Mouse (Mus musculus): Measurements from ENCODE around the gene Lrrc73. TPM values are rescaled to one million over a fixed set of nuclear protein-coding genes. Genes with fewer than 3 reads are reported as not detected.

Lrrc73 gene
- polyA plus RNA-seq, 1 experiment from 2014 or later: 0.62 TPM

GRCm38 (mm10) chr17:46252571-46253451, 520 bp upstream of the Lrrc73 start:
- Histone ChIP-seq H3K9ac (ENCODE audit: low read depth, low read length) (peak overlapping the region; percentile 66; the same call in 1 of the 2 replicates), H3K27me3 (replicated peaks; ENCODE audit: control insufficient read depth, insufficient read depth, low read length) (peaks cover 17% of the 10 kb centered on the region), H3K4me1 (replicated peaks; ENCODE audit: control insufficient read depth, insufficient read depth, low read length) (peaks cover 23% of the 10 kb centered on the region), H3K27ac (ENCODE audit: low read depth, low read length) (no peak overlapping the region), H3K4me3 (ENCODE audit: low read depth, low read length) (peak overlapping the region; percentile 68), H3K9me3 (ENCODE audit: control insufficient read depth, low read length) (no peaks in the 10 kb centered on the region), H3K36me3 (ENCODE audit: control insufficient read depth, insufficient read depth, low read length) (peaks cover 33% of the 10 kb centered on the region), H3K4me2 (peak overlapping the region; percentile 99)
- ATAC-seq (replicated peaks; ENCODE audit: low FRiP score) (no peak), DNase-seq (ENCODE audit: low spot score) (no peak)
- 46% methylated on average over 14 of the region's 14 CpGs for WGBS

- DNase-seq (ENCODE audit: low spot score) (peak; percentile 66), ATAC-seq (replicated peaks; ENCODE audit: low FRiP score) (0 out of 2 replicates have a peak, but pooled peaks have one; percentile 1)
- Histone ChIP-seq H3K4me2 (peak overlapping the region; percentile 99), H3K4me1 (replicated peaks; ENCODE audit: control insufficient read depth, insufficient read depth, low read length) (peaks cover 22% of the 10 kb centered on the region), H3K27me3 (replicated peaks; ENCODE audit: control insufficient read depth, insufficient read depth, low read length) (peaks cover 17% of the 10 kb centered on the region), H3K4me3 (ENCODE audit: low read depth, low read length) (peak overlapping the region; percentile 68), H3K27ac (ENCODE audit: low read depth, low read length) (no peak overlapping the region), H3K9me3 (ENCODE audit: control insufficient read depth, low read length) (no peaks in the 10 kb centered on the region), H3K9ac (ENCODE audit: low read depth, low read length) (peak overlapping the region; percentile 66; the same call in 1 of the 2 replicates), H3K36me3 (ENCODE audit: control insufficient read depth, insufficient read depth, low read length) (peaks cover 43% of the 10 kb centered on the region)
- under 1% methylated on average over 48 of the region's 54 CpGs for WGBS
Observed at GRCm38 (mm10) chr17:46254106-46254505, 775 bp downstream of the Lrrc73 start.

GRCm38 (mm10) chr17:46255147-46255546, 1.8 kb downstream of the Lrrc73 start:
- 38% methylated on average over 6 of the region's 6 CpGs for WGBS
- ATAC-seq (replicated peaks; ENCODE audit: low FRiP score) (no peak), DNase-seq (ENCODE audit: low spot score) (no peak)
- Histone ChIP-seq H3K9me3 (ENCODE audit: control insufficient read depth, low read length) (no peaks in the 10 kb centered on the region), H3K27ac (ENCODE audit: low read depth, low read length) (no peak overlapping the region), H3K4me1 (replicated peaks; ENCODE audit: control insufficient read depth, insufficient read depth, low read length) (peaks cover 17% of the 10 kb centered on the region), H3K36me3 (ENCODE audit: control insufficient read depth, insufficient read depth, low read length) (peaks cover 41% of the 10 kb centered on the region), H3K27me3 (replicated peaks; ENCODE audit: control insufficient read depth, insufficient read depth, low read length) (peaks cover 17% of the 10 kb centered on the region), H3K4me3 (ENCODE audit: low read depth, low read length) (no peak overlapping the region), H3K4me2 (no peak overlapping the region), H3K9ac (ENCODE audit: low read depth, low read length) (no peak overlapping the region)

GRCm38 (mm10) chr17:46258279-46259053, 5.1 kb downstream of the Lrrc73 start:
- no peak for DNase-seq (ENCODE audit: low spot score)
- Histone ChIP-seq H3K9me3 (ENCODE audit: control insufficient read depth, low read length) (no peaks in the 10 kb centered on the region), H3K27ac (ENCODE audit: low read depth, low read length) (no peak overlapping the region), H3K4me3 (ENCODE audit: low read depth, low read length) (no peak overlapping the region), H3K9ac (ENCODE audit: low read depth, low read length) (no peak overlapping the region), H3K27me3 (replicated peaks; ENCODE audit: control insufficient read depth, insufficient read depth, low read length) (peaks cover 17% of the 10 kb centered on the region), H3K4me2 (no peak overlapping the region), H3K36me3 (ENCODE audit: control insufficient read depth, insufficient read depth, low read length) (peaks cover 40% of the 10 kb centered on the region), H3K4me1 (replicated peaks; ENCODE audit: control insufficient read depth, insufficient read depth, low read length) (peaks cover 11% of the 10 kb centered on the region)
- WGBS: 78% methylated on average over 30 of the region's 30 CpGs
- ATAC-seq (replicated peaks; ENCODE audit: low FRiP score): no peak

- H3K4me1 ChIP-seq (replicated peaks; ENCODE audit: control insufficient read depth, insufficient read depth, low read length): peaks cover 5% of the 10 kb centered on the region; the same call in 1 of the 2 replicates
- no peak overlapping the region for H3K4me2 ChIP-seq
- WGBS: 90% methylated on average over 17 of the region's 17 CpGs
- no peak for ATAC-seq (replicated peaks; ENCODE audit: low FRiP score)
- H3K36me3 ChIP-seq (ENCODE audit: control insufficient read depth, insufficient read depth, low read length): peaks cover 47% of the 10 kb centered on the region
- H3K9me3 ChIP-seq (ENCODE audit: control insufficient read depth, low read length): no peaks in the 10 kb centered on the region
- no peak overlapping the region for H3K27ac ChIP-seq (ENCODE audit: low read depth, low read length)
- peaks cover 8% of the 10 kb centered on the region for H3K27me3 ChIP-seq (replicated peaks; ENCODE audit: control insufficient read depth, insufficient read depth, low read length)
- no peak for DNase-seq (ENCODE audit: low spot score)
- no peak overlapping the region for H3K9ac ChIP-seq (ENCODE audit: low read depth, low read length)
- H3K4me3 ChIP-seq (ENCODE audit: low read depth, low read length): no peak overlapping the region
Observed at GRCm38 (mm10) chr17:46259675-46260074, 6.3 kb downstream of the Lrrc73 start.

- Histone ChIP-seq H3K4me2 (no peak overlapping the region), H3K9ac (ENCODE audit: low read depth, low read length) (no peak overlapping the region), H3K27ac (ENCODE audit: low read depth, low read length) (no peak overlapping the region), H3K4me3 (ENCODE audit: low read depth, low read length) (no peak overlapping the region), H3K4me1 (replicated peaks; ENCODE audit: control insufficient read depth, insufficient read depth, low read length) (peaks cover 5% of the 10 kb centered on the region; the same call in 1 of the 2 replicates), H3K36me3 (ENCODE audit: control insufficient read depth, insufficient read depth, low read length) (peaks cover 54% of the 10 kb centered on the region), H3K27me3 (replicated peaks; ENCODE audit: control insufficient read depth, insufficient read depth, low read length) (no peaks in the 10 kb centered on the region), H3K9me3 (ENCODE audit: control insufficient read depth, low read length) (no peaks in the 10 kb centered on the region)
- WGBS: 90% methylated on average over 5 of the region's 5 CpGs
- ATAC-seq (replicated peaks; ENCODE audit: low FRiP score) (no peak), DNase-seq (ENCODE audit: low spot score) (no peak)
Observed at GRCm38 (mm10) chr17:46262201-46262694, 8.9 kb downstream of the Lrrc73 start.

GRCm38 (mm10) chr17:46265502-46265901, 12.2 kb downstream of the Lrrc73 start:
- Histone ChIP-seq H3K4me3 (ENCODE audit: low read depth, low read length) (no peak overlapping the region), H3K36me3 (ENCODE audit: control insufficient read depth, insufficient read depth, low read length) (peaks cover 40% of the 10 kb centered on the region), H3K4me2 (no peak overlapping the region), H3K9ac (ENCODE audit: low read depth, low read length) (no peak overlapping the region), H3K9me3 (ENCODE audit: control insufficient read depth, low read length) (no peaks in the 10 kb centered on the region), H3K27ac (ENCODE audit: low read depth, low read length) (no peak overlapping the region), H3K4me1 (replicated peaks; ENCODE audit: control insufficient read depth, insufficient read depth, low read length) (no peaks in the 10 kb centered on the region), H3K27me3 (replicated peaks; ENCODE audit: control insufficient read depth, insufficient read depth, low read length) (no peaks in the 10 kb centered on the region)
- DNase-seq (ENCODE audit: low spot score) (no peak), ATAC-seq (replicated peaks; ENCODE audit: low FRiP score) (no peak)
- WGBS: 87% methylated on average over 12 of the region's 12 CpGs

GRCm38 (mm10) chr17:46265918-46266618, 12.7 kb downstream of the Lrrc73 start:
- 0 out of 2 replicates have a peak, but pooled peaks have one; percentile 22 for ATAC-seq (replicated peaks; ENCODE audit: low FRiP score)
- WGBS: 35% methylated on average over 14 of the region's 14 CpGs
- no peak overlapping the region for H3K4me2 ChIP-seq
- H3K27me3 ChIP-seq (replicated peaks; ENCODE audit: control insufficient read depth, insufficient read depth, low read length): no peaks in the 10 kb centered on the region
- H3K27ac ChIP-seq (ENCODE audit: low read depth, low read length): no peak overlapping the region
- peaks cover 40% of the 10 kb centered on the region for H3K36me3 ChIP-seq (ENCODE audit: control insufficient read depth, insufficient read depth, low read length)
- no peaks in the 10 kb centered on the region for H3K4me1 ChIP-seq (replicated peaks; ENCODE audit: control insufficient read depth, insufficient read depth, low read length)
- H3K9me3 ChIP-seq (ENCODE audit: control insufficient read depth, low read length): no peaks in the 10 kb centered on the region
- peak; percentile 78 for DNase-seq (ENCODE audit: low spot score)
- H3K9ac ChIP-seq (ENCODE audit: low read depth, low read length): no peak overlapping the region
- no peak overlapping the region for H3K4me3 ChIP-seq (ENCODE audit: low read depth, low read length)
